Mouse (Mus musculus) ovary, postnatal 10 days (tissue): ENCODE data around the gene Carmil1.

Experiments
- DNase-seq: peaks from one replicate; pipeline ENCODE4 v3.0.0; 2022; ENCODE audit warnings: low spot score

The Carmil1 gene

GRCm38 (mm10) chr13:24280439-24281431, at the start of gene Carmil1:
Gene Carmil1, minus strand, starts transcription at chr13:24280795.
- DNase-seq, result peak; percentile 72

DNA sequence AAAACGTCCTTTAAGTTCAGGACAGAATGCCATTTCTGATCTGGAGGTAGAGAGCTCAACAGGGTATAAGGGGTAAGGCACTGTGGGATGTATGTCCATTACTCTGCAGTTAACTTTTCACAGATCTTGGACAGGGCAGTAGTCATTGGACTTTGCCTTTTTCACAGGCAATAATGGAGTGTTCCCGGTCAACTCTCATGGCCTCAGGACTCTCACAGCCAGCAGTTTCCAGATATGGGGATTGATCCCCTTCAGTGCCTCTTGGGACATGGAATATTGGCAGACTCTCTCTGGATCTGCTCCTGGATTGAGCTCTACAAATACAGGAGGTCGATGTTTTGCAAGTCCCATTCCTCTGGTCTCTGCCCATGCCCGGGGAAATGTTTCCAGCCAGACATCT, 49.5 kb upstream of the Carmil1 start:
- no peak for DNase-seq

GRCm38 (mm10) chr13:24328036-24328817, 47.6 kb upstream of the Carmil1 start:
- DNase-seq, result no peak

DNA sequence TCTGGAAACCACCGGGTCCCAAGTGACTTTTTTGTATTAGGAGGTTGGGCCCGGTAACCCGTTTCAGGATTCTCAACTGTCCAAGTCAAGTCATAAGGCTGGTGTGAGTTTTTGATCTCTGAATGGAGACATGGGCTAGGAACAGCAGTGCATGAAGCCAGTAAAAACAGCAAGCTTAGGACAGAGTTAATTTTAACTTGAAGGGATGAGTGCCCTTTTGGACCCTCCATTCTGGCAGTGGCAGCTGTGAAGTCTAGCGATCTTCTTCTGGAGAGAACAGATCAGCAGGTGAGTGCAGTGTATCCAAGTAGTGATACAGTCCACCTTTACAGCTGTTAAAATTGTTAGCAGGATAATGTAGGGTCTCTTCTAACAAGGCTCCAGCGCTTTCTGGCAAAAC, 46.6 kb upstream of the Carmil1 start, which contains the start of gene Cmah:
Cmah (plus strand) TSS at position 204 of the 400 bp plus-strand sequence.
- no peak for DNase-seq

DNA sequence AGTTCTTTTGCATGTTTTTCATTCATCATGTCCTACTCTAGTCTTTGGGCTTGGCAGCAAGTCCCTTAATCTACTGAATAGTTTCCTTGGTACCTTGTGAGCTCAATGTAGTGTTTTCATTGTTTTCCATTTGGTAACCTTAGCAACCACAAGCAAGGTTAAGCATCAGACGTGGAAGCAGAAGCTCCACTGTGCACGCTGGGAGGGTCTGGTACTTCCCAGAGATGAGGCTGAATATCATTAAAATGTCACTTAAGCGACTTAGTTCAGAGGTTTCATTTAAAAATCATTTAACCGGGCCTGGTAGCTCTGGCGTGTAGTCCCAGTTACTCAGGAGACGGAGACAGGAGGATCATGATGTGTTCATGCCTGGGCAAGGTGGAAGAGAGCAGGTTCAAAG, 40.7 kb upstream of the Carmil1 start:
- no peak for DNase-seq

GRCm38 (mm10) chr13:24318618-24319017, 38.0 kb upstream of the Carmil1 start:
- DNase-seq, result no peak

- DNase-seq, result no peak
Observed at GRCm38 (mm10) chr13:24316563-24316962, 36.0 kb upstream of the Carmil1 start.

DNA sequence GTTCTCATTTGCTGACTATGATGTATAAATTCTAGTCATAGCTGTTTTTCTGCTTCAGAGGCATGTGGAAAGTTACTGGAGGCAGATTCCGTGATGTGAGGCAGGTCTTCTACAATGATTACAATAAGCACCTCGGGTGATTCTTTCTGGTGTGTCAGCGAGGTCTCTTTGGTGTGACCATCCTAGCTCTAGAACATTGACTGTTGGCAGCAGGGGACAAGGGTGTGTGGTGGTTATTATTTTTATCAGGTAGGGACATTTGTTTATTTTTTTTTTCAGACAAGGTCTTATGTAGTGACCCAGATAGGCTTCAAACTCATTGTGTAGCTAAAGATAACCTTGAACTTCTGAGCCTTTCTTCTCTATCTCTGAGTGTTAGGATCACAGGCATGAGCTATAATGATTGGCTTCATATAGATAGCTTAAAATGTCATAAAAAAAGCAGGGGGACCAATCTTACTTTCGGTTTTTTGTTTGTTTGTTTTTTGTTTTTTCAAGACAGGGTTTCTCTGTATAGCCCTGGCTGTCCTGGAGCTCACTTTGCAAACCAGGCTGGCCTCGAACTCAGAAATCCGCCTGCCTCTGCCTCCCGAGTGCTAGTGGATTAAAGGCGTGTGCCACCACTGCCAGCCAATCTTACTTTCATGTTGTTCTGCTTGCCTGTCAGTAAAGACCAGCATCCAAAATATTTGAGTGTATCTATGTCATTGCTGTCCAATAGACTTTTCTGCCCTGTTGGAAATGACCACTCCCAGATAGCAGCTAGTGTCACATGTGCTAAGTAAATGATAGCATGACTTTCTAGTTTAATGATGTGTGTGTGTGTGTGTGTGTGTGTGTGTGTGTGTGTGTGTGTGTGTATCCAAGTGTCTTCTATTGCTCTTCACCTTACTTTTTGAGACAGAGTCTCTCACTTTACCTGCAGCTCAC, 30.7 kb upstream of the Carmil1 start:
- DNase-seq, result no peak

GRCm38 (mm10) chr13:24306248-24306647, 25.7 kb upstream of the Carmil1 start:
- no peak for DNase-seq

- no peak for DNase-seq
Observed at GRCm38 (mm10) chr13:24305486-24305885, 24.9 kb upstream of the Carmil1 start.

- no peak for DNase-seq
Observed at GRCm38 (mm10) chr13:24297252-24297651, 16.7 kb upstream of the Carmil1 start.

GRCm38 (mm10) chr13:24287381-24287780, 6.8 kb upstream of the Carmil1 start:
- DNase-seq, result no peak

GRCm38 (mm10) chr13:24279762-24280438, 695 bp downstream of the Carmil1 start:
- DNase-seq, result no peak

GRCm38 (mm10) chr13:24279407-24279761, 1.2 kb downstream of the Carmil1 start:
- no peak for DNase-seq

DNA sequence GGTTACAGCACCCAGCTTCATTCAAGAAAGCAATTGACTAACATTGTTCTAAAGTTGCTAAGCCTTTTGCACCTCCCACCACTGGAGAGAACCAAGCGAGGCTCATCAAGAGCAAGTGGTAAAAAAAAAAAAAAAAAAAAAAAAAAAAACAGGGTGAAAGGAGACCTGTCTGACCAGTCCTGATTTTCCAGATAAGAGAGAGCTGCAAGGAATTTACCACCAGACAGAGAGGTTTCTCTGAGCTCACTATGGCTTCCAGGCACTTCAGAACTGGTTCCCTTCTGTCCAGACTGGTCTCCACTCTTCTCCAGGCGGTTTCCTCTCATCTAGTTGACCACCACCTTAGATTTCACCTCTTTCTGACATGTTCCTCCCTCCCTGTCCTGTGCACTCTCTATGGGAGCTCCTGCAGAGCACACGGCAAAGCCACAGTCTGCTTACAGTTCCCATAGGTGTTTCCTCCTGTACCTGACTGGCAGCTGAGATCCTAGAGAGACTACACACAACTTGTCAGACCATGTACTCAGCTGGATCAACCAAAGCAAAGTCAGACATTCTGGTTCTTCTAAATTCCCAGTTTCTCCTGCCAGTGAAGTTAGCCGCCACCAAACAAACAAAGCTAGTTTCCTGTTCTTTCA, 7.7 kb downstream of the Carmil1 start:
- no peak for DNase-seq

DNA sequence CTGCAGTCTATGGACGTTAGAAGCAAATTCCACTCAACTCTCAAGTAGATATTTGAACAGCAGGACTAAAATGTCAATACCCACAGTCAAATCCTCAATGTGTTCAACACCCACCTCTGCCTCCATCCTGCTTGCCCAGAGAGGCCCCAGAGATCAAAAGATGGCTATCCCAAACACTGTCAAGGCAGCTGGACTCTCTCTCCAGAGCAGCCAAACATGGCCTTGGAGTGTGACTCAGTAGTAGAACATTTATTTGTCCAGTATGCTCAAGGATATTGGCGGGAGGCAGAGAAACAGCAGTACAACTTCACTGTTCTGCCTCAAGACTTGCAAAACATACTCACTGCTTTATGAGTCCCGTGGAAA, 11.5 kb downstream of the Carmil1 start:
- no peak for DNase-seq

- no peak for DNase-seq
Observed at GRCm38 (mm10) chr13:24268355-24269099, 12.1 kb downstream of the Carmil1 start.

DNA sequence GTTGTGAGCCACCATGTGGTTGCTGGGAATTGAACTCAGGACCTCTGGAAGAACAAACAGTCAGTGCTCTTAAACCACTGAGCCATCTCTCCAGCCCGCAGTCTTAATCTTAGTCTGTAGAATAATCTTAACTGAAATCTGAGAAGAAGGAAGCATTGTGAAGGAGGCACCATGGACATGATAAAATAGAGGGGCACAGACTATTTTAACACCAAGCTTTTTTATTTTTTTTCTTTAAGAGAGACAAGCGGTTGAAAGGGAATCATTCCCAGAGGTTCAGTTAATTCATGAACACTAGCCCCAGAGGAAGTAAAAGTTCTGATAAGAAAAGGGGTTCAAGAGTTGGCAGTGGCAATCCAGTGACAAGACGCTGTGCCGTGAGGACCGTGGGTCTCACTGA, 15.8 kb downstream of the Carmil1 start:
- no peak for DNase-seq

GRCm38 (mm10) chr13:24263560-24263959, 17.0 kb downstream of the Carmil1 start:
- DNase-seq, result no peak
